Mouse (Mus musculus): ENCODE results near the gene Unc13d.
"Not testable (repeated sequence)": the region's sequence is repeated elsewhere in the genome, so short reads cannot be mapped to it uniquely, and the experiment has no call there.

Gene Unc13d

DNA sequence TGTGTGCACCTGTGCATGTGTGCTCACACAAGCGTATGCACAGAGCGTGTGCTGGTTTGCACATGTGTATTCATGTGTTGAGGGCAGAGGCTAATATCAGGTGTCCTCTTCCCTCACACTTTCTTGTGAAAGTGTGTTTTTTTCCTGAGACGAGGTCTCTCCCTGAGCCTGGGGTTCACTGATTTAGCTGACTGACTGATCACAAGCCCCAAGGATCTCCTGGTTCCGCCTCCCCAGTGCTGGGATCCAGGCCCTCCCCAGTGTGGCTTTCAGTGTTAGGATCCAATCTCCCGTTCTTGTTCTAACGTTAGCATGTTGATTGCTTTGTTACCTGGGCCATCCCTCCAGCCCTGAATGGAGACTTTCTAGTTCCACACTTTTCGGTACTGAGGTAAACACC, 23.1 kb upstream of the Unc13d start:
- no peak for DNase-seq (ENCODE audit: low spot score in 2 of 2)

DNA sequence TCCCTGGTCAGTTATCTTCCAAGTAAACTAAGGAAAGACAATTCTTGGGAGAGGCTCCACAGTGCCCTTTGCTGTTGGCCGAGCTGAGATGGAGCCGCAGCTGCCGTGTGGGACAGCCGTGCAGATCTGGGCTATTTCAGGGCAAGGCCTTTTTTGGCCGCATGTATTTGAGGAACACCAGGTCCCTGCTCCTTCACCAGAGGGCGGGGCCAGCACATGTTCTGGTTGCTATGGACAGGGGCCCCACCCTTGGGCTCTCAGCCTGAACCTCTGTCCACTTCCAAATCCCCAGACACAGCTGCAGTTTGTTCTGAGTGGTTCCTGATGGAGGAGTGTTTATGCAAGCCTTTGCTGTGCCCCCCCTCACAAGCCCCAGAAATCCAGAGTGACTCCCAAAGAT, 22.6 kb upstream of the Unc13d start:
- DNase-seq (ENCODE audit: low spot score in 2 of 2), result no peak

DNA sequence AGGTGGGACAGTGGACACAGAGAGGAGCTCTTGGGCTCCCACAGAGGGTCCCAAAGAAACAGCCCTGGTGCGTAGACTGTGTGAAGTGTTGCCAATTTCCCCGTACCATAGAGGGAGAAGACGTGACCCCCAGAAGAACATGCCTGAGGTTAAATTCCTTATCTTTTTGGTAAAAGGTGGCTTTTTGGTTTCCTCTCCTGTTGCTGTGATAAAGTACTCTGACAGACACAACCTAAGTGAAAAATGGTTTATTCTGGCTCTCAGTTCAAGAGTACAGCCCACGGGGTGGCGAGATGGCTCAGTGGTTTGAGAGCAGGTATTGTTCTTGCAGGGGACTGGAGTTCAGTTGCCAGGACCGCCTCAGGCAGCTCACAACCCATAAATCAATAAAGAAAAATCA, 21.7 kb upstream of the Unc13d start:
- DNase-seq (ENCODE audit: low spot score in 2 of 2), result no peak

DNA sequence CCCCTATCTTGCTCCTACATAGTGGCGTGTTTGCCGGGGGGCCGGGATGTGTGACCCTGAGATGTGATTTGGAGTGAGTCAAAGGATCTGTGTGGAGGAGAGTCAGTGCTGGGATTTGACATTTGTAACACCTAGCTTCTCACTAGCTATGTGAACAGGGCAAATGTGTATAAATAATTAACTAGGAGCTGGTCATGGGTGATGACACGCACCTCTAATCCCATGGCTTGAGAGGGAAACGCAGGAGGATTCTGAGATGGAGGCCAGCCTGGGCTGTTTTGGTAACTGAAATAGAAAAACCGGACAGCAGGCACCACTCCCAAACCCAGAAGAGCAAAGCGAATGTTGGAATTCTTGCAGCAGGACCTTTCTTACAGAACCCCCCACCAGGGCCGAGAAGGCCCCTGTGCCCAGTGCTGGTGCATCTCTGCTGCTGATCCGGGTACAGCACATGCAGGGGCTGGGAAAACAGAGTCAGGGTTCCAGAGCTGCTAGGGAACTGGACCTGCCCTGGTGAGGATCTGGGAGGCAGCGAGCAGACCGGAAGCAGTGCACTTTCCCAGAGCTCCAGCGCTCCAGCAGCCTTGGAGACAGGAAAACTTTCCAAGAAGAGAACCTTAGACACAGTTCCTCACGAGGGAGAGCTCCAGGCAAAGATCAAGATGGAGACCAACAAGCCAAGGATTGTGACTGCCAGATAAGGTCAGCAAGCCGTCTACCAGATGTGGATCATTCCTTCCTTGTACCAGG, 21.1 kb upstream of the Unc13d start:
- DNase-seq (ENCODE audit: low spot score in 2 of 2), result no peak

DNA sequence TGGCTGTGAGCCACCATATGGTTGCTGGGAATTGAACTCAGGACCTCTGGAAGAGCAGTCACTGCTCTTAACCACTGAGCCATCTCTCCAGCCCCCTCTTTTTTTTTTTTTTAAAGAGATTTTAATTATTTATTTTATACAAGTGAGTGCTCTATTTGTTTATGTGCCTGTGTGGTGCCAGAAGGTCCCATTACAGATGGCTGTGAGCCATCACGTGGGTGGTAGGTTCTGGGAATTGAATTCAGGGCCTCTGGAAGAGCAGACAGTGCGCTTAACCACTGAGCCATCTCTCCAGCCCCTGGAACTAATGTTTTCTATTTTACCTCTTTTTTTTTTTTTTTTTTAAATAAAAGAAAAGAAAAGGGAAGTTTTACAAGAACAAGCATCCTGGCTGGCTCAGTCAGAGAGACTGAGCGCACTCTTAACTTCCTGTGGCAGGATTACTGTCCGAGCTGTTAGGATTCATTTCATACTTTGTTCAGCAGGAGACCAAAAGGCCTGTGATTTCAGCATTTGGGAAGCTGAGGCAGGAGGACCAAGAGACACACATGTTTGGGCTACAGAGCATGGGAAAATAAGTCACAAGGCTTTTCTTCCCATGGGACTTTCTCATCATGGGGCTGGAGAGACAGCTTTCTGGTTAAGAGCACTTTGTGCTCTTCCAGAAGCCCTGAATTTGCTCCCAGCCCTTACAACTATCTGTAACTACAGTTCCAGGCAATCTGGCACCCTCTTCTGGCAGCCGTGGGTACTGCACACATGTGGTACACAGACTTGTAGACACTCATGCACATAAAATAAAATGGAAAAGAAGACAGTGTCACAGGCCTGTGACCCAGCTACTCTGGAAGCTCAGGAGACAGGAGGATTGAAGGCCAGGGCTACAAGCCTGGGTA, 18.7 kb upstream of the Unc13d start:
- DNase-seq (ENCODE audit: low spot score in 2 of 2), result no peak

DNA sequence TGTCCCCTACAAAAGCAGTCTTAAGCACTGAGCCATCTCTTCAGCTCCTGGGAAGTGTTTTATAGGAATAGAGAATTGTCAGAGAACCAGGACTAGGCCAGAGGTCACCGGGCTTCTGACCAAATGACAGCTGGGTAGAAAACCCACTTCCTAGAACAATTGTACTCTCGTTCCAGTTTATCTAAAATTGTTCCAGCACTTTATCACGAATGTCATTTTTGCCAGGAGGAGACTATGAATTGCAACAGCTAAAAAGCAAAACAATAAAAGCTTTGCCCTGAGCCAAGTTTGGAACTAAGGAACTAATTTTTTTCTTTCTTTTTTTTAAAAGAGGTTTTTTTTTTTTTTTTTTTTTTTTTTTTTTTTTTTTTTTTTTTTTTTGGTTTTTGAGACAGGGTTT, 17.8 kb upstream of the Unc13d start:
- no peak for DNase-seq (ENCODE audit: low spot score in 2 of 2)

DNA sequence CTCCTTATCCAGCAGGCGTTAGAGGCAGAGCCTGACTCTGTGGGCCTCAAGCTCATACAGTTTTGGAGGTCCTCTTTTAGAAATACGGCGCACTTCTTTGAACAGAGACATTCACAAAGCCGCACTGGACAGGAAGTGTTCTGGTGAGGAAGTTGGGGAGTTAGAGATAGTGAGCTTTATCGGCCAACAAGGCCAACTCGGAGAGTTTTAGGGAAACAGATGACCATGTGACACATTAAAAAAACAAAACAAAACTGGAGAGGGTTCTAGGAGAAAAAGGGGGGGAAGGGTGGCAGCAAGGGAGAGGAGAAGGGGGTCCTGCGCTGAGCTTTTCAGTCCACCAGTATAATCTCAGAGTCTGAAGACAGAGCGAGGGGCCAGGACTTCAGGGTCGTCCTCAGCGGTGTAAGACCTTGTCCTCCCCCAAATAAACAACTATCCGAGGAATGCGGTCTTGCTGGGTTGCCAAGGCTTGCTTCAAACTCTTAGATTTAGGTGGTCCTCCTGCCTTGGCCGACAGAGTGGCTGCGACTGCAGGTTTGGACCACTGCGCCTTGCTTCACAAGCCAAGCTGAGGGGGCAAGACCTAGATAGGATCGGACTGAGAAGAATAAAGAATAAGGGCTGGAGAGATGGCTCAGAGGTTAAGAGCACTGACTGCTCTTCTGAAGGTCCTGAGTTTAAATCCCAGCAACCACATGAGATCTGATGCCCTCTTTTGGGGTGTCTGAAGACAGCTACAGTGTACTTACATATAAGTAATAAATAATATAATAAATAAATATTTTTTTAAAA, 16.2 kb upstream of the Unc13d start:
- DNase-seq (ENCODE audit: low spot score in 2 of 2), result no peak

DNA sequence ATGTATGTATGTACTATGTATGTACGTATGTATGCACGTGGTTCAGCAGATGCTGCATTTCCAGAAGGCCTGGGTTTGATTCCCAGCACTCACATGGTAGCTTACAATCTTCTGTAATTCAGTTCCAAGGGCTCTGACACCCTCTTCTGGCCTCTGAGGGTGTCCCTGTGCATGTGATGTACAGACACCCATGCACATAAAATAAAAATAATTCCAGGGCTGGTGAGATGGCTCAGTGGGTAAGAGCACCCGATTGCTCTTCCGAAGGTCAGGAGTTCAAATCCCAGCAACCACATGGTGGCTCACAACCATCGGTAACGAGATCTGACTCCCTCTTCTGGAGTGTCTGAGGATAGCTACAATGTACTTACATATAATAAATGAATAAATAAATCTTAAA, 15.2 kb upstream of the Unc13d start:
- DNase-seq (ENCODE audit: low spot score in 2 of 2), result not testable (repeated sequence)

DNA sequence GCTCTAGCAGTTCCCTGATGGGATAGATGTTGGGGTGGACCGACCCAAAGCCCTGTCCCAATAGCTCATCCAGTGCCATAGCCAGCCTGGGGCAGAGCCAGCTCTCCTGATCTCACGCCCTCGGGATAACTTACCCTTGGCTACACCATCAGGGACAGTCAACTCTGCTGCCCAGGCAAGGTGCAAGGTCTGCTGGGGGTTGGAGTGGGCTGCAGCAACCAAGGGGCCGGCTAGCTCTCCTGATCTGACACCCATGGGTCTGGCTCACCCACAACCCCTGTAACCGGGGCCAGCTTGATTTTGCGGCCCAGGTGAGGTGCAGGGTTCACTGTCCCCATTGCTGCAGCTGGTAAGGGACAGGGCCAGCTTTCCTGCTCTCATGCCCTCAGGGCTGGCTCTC, 13.8 kb upstream of the Unc13d start:
- DNase-seq (ENCODE audit: low spot score in 2 of 2), result no peak

DNA sequence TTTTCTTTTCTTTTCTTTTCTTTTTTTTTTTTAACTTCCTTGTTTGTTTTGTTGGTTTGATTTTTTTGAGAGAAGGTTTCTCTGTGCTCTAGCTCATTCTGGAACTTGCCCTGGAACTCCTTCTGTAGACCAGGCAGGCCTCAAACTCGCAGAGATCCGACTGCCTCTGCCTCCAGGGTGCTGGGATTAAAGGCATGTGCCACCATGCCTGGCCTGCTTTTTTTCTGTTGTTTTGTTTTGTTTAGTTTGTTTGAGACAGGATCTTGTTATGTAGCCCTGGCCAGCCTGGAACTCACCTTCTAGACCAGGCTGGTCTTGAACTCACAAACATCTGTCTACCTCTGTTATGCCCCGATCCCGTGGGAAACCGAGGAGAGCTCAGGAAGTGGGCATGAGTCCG, 11.8 kb upstream of the Unc13d start:
- no peak for DNase-seq (ENCODE audit: low spot score in 2 of 2)

DNA sequence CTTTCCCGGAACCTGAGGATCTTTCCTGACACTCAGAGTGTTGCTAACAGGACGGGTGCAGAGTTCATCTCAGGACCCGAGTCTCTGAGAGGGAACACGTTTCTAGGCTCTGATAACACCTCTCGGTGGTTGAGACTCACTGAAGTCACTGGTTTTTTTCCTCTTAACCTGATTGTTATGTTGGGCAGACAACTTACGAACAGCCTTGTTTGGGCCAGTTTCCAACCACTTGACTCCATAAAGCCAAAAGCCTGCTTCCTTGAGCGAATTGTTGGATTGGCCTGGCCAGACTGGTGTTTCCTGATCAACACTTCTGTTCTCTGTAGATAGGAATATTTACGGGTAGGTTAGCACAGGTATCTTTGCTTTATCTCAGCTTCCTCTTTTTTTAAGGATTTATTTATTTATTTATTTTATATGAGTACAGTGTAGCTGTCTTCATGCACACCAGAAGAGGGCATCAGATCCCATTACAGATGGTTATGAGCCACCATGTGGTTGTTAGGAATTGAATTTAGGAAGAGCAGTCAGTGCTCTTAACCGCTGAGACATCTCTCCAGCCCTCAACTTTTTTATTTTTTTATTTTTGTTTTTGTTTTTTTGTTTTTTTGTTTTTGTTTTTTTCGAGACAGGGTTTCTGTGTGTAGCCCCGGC, 11.1 kb upstream of the Unc13d start:
- DNase-seq (ENCODE audit: low spot score in 2 of 2), result no peak

DNA sequence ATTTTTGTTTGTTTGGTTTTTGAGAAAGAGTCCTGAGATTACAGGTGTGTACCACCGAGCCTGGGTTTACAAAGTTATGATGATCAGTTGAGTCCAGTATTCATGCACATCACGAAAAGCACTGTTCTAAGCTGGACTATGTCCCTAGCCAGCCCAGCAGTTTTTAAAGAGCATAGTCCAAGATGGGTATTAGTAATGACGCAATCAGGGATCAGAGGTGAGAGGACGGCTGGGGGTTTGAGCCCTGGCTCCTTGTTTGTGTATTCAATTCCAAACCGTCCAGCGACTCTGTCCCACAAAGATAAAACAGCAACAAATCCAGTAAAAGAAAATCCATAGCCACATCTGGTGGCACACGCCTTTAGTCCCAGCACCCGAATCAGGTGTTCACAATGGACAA, 10.4 kb upstream of the Unc13d start:
- DNase-seq (ENCODE audit: low spot score in 2 of 2), result no peak

DNA sequence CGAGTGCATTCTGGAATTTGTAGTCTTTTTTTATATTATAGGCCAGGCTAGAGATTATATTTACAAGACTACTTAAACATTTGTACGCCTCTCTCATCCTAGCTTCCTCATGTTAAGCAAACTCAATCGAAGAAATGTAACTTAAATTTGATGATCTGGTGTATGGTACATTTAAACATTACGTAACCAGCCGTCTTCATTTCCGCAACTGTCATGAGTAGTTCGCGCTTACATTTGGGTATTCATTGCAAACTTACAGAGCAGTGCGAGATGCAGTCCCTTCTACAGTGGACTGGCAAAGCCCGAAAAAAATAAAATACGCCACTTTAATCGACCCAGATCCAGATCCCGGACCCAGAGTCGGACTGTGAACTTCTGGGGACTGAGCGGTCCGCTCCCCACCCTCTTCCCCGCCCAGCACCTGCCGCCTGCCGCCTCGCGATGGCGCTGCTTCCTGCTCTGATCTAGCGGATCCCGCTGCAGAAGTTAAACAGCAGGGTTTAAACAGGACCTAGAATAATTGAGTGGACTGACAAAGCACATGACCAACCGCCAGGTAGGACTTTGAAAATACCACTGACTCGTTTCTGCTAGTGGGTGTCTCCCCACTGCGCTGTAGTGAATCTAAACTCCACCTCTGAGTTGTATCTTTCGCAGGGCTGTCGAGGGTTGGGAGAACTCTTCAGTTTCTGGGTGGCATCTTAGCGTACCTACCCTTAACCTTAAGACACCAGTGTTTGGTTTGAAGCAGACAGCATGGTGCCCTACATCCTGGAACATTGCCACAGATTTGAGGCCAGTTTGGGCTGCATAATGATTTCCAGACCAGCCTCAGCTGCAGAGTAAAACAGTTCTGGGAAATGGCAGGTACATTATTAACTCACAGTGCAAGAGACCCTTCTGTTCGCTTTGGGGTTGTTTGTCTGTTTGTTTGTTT, 9.7 kb upstream of the Unc13d start:
- peak; percentile 68 to 82 for DNase-seq (ENCODE audit: low spot score in 2 of 2)

DNA sequence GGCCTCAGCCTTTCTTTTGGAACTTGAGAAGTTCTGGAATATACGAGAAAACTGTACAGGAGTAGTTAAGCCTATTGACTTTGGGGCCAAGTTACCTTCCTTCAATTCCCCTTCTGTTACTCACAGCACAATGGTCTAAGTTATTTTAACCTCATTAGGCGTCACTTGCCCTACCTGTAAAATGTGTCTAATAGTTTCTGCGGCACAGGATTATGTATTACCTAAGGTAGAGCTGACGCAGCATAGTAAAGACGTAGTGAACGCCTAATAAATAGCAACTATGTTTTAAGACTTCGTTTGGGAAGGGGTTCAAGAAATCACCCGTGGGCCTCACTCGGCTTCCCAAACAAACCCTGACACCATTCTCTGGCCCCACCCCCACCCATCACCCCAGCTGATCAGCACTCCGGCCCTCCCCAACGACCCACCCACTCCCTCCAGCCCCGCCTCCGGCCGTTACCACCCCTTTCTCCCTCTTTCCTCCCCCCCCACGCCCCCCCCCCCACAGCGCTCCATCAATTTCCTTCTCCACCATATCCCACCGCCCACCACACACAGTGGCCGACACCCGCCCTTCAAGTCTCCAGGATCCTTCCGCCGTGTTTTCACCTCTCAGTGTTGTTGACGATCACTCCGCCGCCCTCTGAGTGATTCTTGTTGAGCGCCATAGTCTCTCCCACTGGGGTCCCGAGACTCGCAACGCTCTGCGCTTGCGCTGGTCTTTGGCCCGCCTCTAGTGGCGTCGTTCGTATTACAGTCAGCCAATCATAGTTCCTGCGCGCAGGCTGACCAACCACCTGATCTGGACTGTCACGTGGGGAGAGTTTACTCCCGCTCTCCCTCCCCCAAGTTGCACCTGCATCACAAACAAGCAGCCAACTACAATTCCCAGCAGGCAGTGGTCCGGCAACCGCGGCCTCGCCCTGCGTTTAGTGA, 8.8 kb upstream of the Unc13d start, which contains the start of gene Wbp2:
Gene Wbp2, minus strand, starts transcription at position 738 of the 936 bp plus-strand sequence.
- DNase-seq (ENCODE audit: low spot score in 2 of 2), result peak; percentile 94 to 99

DNA sequence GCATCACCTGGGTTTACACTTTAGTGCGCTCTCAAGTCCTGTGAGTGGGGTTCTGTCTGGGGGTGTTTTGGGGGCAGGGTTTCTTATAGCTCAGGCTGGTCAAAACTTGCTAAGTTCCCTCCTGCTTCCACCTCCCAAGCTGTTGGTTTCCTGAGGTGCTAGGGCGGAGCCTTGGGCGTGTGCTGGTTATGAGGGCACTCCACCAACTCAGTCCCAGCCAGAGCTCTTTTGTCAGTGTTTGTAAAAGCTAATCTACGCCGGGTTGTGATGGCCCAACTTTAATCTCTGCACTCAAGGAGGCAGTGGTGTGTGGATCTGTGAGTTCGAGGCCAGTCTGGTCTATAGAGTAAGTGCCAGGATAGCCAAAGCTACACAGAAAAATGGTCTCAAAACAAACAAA, 6.4 kb upstream of the Unc13d start:
- DNase-seq (ENCODE audit: low spot score in 2 of 2), result no peak

DNA sequence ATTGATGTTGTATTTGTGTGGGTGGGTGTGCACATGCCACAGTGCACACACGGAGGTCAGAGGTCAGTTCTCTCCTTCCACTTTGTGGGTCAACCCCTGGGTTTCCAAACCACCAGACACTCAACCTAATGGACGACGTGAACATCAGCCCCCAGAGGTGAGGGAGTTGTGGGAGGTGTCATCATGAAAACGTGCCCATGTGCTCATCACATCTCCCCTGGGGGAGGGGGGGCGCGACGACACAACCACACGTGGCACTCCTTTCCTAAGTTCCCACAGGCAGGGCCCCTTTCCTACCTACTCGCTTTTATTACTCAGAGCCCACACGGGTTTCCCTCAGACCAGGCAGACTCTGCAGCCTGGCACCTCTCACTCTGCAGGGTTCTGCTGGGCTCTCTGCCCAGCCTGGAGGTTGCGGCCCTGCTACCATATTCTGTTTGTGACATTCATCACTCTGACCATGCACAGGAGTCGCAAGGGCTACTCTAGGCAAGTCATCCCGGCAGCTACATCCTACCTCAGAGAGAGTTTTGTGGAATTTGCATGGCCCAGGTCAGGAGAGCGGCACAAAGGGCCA, 5.4 kb upstream of the Unc13d start:
- DNase-seq (ENCODE audit: low spot score in 2 of 2), result no peak

DNA sequence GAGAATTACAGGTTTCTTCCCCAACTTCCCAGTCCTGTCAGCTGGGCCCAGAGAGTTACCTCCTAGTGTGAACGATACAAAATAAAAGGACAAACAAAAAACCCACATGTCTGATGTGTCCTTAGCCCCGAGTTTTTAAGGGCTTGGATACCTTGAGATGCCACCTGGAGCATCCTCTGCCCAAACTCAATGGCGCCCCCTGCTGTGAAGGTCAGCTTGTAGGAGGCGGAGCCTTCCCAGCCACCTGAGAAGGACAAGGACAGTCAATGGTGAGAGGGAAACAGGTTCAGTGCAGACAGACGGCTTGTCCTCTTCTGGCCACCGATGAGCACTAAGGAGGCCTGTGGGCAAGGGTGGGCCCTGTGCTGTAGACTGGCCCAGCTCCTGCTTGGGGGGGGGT, 3.3 kb upstream of the Unc13d start:
- no peak for DNase-seq (ENCODE audit: low spot score in 2 of 2)

DNA sequence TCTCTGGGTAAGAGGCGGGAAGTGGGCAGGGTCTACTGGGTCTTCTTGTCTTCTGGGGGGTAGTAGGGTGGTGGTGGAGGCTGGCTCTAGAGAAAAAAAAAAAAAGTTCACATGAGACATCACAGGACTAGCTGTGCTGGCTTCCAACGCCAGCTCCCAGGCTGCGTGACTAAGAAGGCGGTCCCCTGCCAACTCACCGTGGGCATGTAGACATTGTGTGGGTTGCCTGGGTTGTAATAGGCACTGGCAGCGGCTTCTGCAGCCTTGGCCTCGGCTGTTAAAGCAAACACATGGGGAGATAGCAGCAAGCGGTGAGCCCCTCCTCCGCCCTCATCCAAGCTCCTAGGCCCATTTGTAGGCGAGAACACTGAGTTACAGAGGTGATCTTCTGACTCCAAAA, 1.8 kb upstream of the Unc13d start:
- DNase-seq (ENCODE audit: low spot score in 2 of 2), result peak in 1 of 2 experiments; percentile 58

DNA sequence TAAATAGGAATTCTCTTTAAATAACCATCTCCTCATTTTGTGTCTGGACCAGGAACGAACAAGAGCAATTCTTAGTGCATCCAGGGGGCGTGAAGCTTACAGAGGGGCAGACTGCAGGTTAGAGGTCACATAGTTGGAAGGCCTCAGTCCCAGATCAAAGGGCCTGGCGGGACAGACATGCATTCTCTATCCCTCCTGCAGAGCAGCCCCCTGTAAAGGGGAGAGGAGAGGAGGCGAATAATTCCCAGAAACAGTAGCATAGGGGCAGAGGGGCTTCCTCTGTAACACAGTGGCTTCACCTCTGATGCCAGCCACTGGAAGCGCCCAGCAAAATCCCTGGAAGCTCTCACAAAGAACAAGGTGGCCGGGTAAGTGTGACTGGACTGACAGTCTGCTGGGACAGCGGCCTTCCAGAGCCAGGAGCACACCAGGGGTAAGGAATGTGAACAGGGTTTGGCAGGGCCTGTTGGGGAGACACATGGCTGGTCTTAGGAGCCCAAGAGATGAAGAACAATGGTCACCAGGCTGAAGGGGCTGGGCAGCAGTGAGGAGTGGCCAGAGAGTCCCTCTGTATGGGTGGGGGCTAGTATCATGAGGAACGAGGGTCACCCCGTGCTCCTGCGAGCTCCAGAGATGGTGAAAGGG, 1.0 kb upstream of the Unc13d start:
- no peak for DNase-seq (ENCODE audit: low spot score in 2 of 2)
